In the genomic region with DNA sequence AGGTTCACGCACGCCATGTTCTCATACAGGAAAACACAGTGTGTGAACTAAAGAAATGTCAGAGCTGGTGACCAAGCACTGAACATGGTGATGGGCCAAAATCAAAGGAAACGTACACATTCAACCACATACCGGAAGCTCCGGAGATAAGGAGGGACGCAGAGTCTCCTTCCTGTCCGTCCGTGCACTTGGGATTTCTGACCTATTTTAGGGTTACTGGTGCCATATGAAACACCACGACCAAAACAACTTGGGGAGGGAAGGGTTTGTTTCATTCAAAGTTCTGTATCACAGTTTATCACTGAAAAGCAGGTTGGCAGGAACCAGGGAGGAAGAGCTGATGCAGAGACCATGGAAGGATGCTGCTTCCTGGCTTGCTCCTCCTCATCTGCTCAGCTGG, we compare ENCODE assay signal across 22 mouse cellular contexts. TPM values are rescaled to one million over a fixed set of nuclear protein-coding genes. Genes with fewer than 3 reads are reported as not detected.
A peak's percentile ranks its signal among the peaks of the same experiment; 100 is the strongest.
DNase-seq lines count a peak whose midpoint lies in the region; ATAC-seq and TF ChIP-seq lines count a peak whose summit lies in the region.
"Had no signal": no experiment of that assay in that cellular context is flagged by ENCODE, and none has a peak within 500 bp of the region (broad histone marks: within the 10 kb centered on the region; RNA-seq: fewer than 3 reads in every experiment).

No protein-coding gene starts in this region.

- H3K4me3 ChIP-seq in heart, embryonic 15.5 days = no peak overlapping the region
- no peak overlapping the region for H3K4me3 ChIP-seq in heart, embryonic 10.5 days
- no peak overlapping the region for H3K4me3 ChIP-seq in lung, postnatal 0 days (ENCODE audit: low read depth, low read length)
- H3K4me3 ChIP-seq: embryonic facial prominence, embryonic 10.5 days; forebrain, embryonic 15.5 days; hindbrain, embryonic 12.5 days; limb, embryonic 13.5 days; midbrain, embryonic 12.5 days; neural tube, embryonic 15.5 days had no signal

- TF ChIP-seq CTCF in lung, postnatal 0 days (IDR thresholded peaks at IDR 0.05) = no peak

- no peak overlapping the region for H3K9ac ChIP-seq in heart, embryonic 15.5 days
- no peak overlapping the region for H3K9ac ChIP-seq in lung, postnatal 0 days (replicated peaks; ENCODE audit: low read depth)
- H3K9ac ChIP-seq: forebrain, embryonic 15.5 days; hindbrain, embryonic 12.5 days; limb, embryonic 13.5 days; midbrain, embryonic 12.5 days; neural tube, embryonic 15.5 days had no signal

- H3K9me3 ChIP-seq in heart, embryonic 15.5 days (replicated peaks) = no peaks in the 10 kb centered on the region
- H3K9me3 ChIP-seq in heart, embryonic 10.5 days = no peaks in the 10 kb centered on the region
- no peaks in the 10 kb centered on the region for H3K9me3 ChIP-seq in lung, postnatal 0 days (ENCODE audit: low read length)
- H3K9me3 ChIP-seq: embryonic facial prominence, embryonic 10.5 days; forebrain, embryonic 15.5 days; hindbrain, embryonic 12.5 days; limb, embryonic 13.5 days; midbrain, embryonic 12.5 days; neural tube, embryonic 15.5 days had no signal

- H3K27ac ChIP-seq in heart, embryonic 15.5 days = peak overlapping the region; percentile 39
- H3K27ac ChIP-seq in heart, embryonic 10.5 days = no peak overlapping the region
- no peak overlapping the region for H3K27ac ChIP-seq in lung, postnatal 0 days (ENCODE audit: low read length)
- H3K27ac ChIP-seq: embryonic facial prominence, embryonic 10.5 days; forebrain, embryonic 15.5 days; hindbrain, embryonic 12.5 days; limb, embryonic 13.5 days; midbrain, embryonic 12.5 days; neural tube, embryonic 15.5 days had no signal

- no peak for DNase-seq in heart, embryonic 10.5 days (ENCODE audit: low spot score)
- DNase-seq in kidney, postnatal 14 days = peak; percentile 36
- no peak for DNase-seq in kidney, adult 11 months
- no peak for DNase-seq in lung, postnatal 0 days (ENCODE audit: low spot score)
- peak; percentile 37 for DNase-seq in lung, postnatal 14 days
- DNase-seq in right cerebral cortex, postnatal 4 days = no peak
- DNase-seq: adrenal gland, adult 8-10 months; cerebellum, adult 11-12 months; cerebellum, postnatal 10 days; gastrocnemius, postnatal 10 days; kidney, postnatal 4 days; right cerebral cortex, adult 18-20 months; thymus, adult 18-20 months; thymus, postnatal 36 days had no signal

- H3K27me3 ChIP-seq in heart, embryonic 15.5 days = no peaks in the 10 kb centered on the region
- no peaks in the 10 kb centered on the region for H3K27me3 ChIP-seq in heart, embryonic 10.5 days (ENCODE audit: insufficient read depth, poor library complexity, severe bottlenecking)
- no peaks in the 10 kb centered on the region for H3K27me3 ChIP-seq in lung, postnatal 0 days (replicated peaks; ENCODE audit: insufficient read depth, low read length)
- H3K27me3 ChIP-seq: forebrain, embryonic 15.5 days; hindbrain, embryonic 12.5 days; limb, embryonic 13.5 days; midbrain, embryonic 12.5 days; neural tube, embryonic 15.5 days had no signal

- WGBS in heart, embryonic 15.5 days = 58% methylated on average over 9 of the region's 9 CpGs
- WGBS in heart, embryonic 10.5 days = 65% methylated on average over 9 of the region's 9 CpGs
- WGBS in lung, postnatal 0 days = 55% methylated on average over 9 of the region's 9 CpGs

- H3K4me2 ChIP-seq in heart, embryonic 15.5 days = no peak overlapping the region
- H3K4me2 ChIP-seq in lung, postnatal 0 days (replicated peaks; ENCODE audit: low read depth, low read length) = no peak overlapping the region
- H3K4me2 ChIP-seq: forebrain, embryonic 15.5 days; hindbrain, embryonic 12.5 days; limb, embryonic 13.5 days; midbrain, embryonic 12.5 days; neural tube, embryonic 15.5 days had no signal

- peak; percentile 88 for TF ChIP-seq EP300 in lung, postnatal 0 days (IDR thresholded peaks at IDR 0.05)

- peaks cover 38% of the 10 kb centered on the region for H3K4me1 ChIP-seq in heart, embryonic 15.5 days (replicated peaks)
- peaks cover 49% of the 10 kb centered on the region for H3K4me1 ChIP-seq in heart, embryonic 10.5 days
- H3K4me1 ChIP-seq in lung, postnatal 0 days (ENCODE audit: insufficient read depth, low read depth, low read length) = no peaks in the 10 kb centered on the region; the same call in 1 of the 2 replicates

- no peak for ATAC-seq in heart, embryonic 15.5 days (replicated peaks; ENCODE audit: insufficient number of reproducible peaks, insufficient read depth, low FRiP score, low read depth)
- ATAC-seq in lung, postnatal 0 days = peak; percentile 63
- ATAC-seq: forebrain, embryonic 15.5 days; intestine, postnatal 0 days had no signal

- H3K36me3 ChIP-seq in heart, embryonic 15.5 days = peaks cover 27% of the 10 kb centered on the region
- peaks cover 73% of the 10 kb centered on the region for H3K36me3 ChIP-seq in heart, embryonic 10.5 days
- H3K36me3 ChIP-seq in lung, postnatal 0 days (ENCODE audit: insufficient read depth, low read length) = peaks cover 9% of the 10 kb centered on the region; the same call in 1 of the 2 replicates

RNA-seq across cellular contexts. Expression of gene Msi2, which starts 44.2 kb away (rescaled TPM):
- polyA plus RNA-seq in heart, embryonic 15.5 days (2015; fragmentation: Nextera tagmentation; extraction: Ambion mirVana) = 17.2 and 19.6 TPM in 2 replicates
- polyA plus RNA-seq in heart, embryonic 10.5 days (2016; fragmentation: Nextera tagmentation; extraction: Ambion mirVana) = 15.9 and 16.3 TPM in 2 replicates
- polyA plus RNA-seq in lung, postnatal 0 days (2015; fragmentation: Nextera tagmentation; extraction: Ambion mirVana) = 12.6 and 13.3 TPM in 2 replicates

Comparison
In these comparisons a context has a peak if more than half of its experiments do, and no peak if none do; other contexts are left out.
1. DNase-seq: peak in kidney, postnatal 14 days (single experiment) and lung, postnatal 14 days (single experiment); none in heart, embryonic 10.5 days (single experiment), kidney, adult 11 months (single experiment), lung, postnatal 0 days (single experiment) and right cerebral cortex, postnatal 4 days (single experiment).